Comparison of ENCODE assay signal across 29 mouse cellular contexts in the genomic region with DNA sequence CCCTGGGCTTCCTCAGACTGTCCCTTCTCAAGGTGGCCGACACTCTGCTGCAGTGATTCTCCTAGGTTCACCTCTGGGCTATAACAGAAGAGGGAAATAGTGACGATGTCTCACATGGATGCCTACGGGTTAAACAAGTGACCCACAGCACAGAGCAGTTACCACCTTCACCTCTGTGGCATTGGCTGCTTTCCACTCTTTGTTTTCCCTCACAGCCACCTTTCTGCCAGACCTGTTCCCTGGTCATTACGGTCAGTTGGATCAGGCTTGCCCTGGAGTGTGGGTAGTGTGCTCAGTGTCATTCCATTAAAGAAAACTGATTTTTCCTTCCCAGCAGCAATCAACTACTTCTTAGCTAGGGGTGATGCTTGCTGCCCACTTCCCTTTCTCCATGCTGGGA. TPM values are rescaled to one million over a fixed set of nuclear protein-coding genes. Genes with fewer than 3 reads are reported as not detected.
"Had no signal": no experiment of that assay in that cellular context is flagged by ENCODE, and none has a peak within 500 bp of the region (broad histone marks: within the 10 kb centered on the region; RNA-seq: fewer than 3 reads in every experiment).

No protein-coding gene starts in this region.

- H3K27ac ChIP-seq: left cerebral cortex, adult 2 months; liver, embryonic 14.5 days; lung, embryonic 15.5 days; neural tube, embryonic 12.5 days; neural tube, embryonic 15.5 days; stomach, postnatal 0 days had no signal

- H3K9me3 ChIP-seq: lung, embryonic 15.5 days; megakaryocyte, embryonic 14.5 days; neural tube, embryonic 12.5 days; neural tube, embryonic 15.5 days had no signal

- H3K4me3 ChIP-seq: left cerebral cortex, adult 2 months; lung, embryonic 15.5 days; megakaryocyte, embryonic 14.5 days; neural tube, embryonic 12.5 days; neural tube, embryonic 15.5 days had no signal

- H3K4me1 ChIP-seq: lung, embryonic 15.5 days; neural tube, embryonic 12.5 days; neural tube, embryonic 15.5 days had no signal

- H3K27me3 ChIP-seq: lung, embryonic 15.5 days; megakaryocyte, embryonic 14.5 days; neural tube, embryonic 12.5 days; neural tube, embryonic 15.5 days had no signal

- H3K9ac ChIP-seq: liver, embryonic 14.5 days; lung, embryonic 15.5 days; neural tube, embryonic 12.5 days; neural tube, embryonic 15.5 days had no signal

- H3K4me2 ChIP-seq: liver, embryonic 11.5 days; lung, embryonic 15.5 days; midbrain, embryonic 11.5 days; neural tube, embryonic 12.5 days; neural tube, embryonic 15.5 days had no signal

- DNase-seq: kidney, postnatal 14 days; layer of hippocampus, postnatal 36 days; lung, adult 18-20 months; lung, postnatal 10 days; lung, postnatal 36 days; midbrain, embryonic 14.5 days; right cerebral cortex, adult 18-20 months; right cerebral cortex, postnatal 14 days; right cerebral cortex, postnatal 4 days; thymus, adult 2 months; thymus, postnatal 14 days; thymus, postnatal 4 days had no signal

- ATAC-seq: intestine, postnatal 0 days had no signal

RNA-seq across cellular contexts. Expression of a gene that starts 29.5 kb away (rescaled TPM):
- total RNA-seq: layer of hippocampus, adult 8-10 months; layer of hippocampus, postnatal 10 days; layer of hippocampus, postnatal 36 days; left cerebral cortex, adult 2 months; left cerebral cortex, postnatal 10 days; left cerebral cortex, postnatal 36 days had no signal
- polyA plus RNA-seq: intestine, postnatal 0 days; limb, embryonic 11.5 days; limb, embryonic 14.5 days; liver, embryonic 11.5 days; liver, embryonic 14.5 days; lung, embryonic 15.5 days; midbrain, embryonic 11.5 days; midbrain, embryonic 14.5 days; neural tube, embryonic 12.5 days; neural tube, embryonic 15.5 days; stomach, embryonic 14.5 days; stomach, postnatal 0 days had no signal
